Mouse (Mus musculus) stomach, embryonic 14.5 days (tissue): ENCODE results near the gene Wnt2. TPM values are rescaled to one million over a fixed set of nuclear protein-coding genes. Genes with fewer than 3 reads are reported as not detected.
A peak's percentile ranks its signal among the peaks of the same experiment; 100 is the strongest.

Source experiments
- ATAC-seq: fragments of 200-750 bp; cut with Nextera tagmentation; 2 replicates; pipeline ENCODE4 v1.8.0; 2017; ENCODE audit warnings: low read depth, moderate TSS enrichment; ENCODE audit not compliant: insufficient number of reproducible peaks, insufficient read depth, low FRiP score
- H3K27ac ChIP-seq: fragments of 300-500 bp; sonication (generic); 2 replicates; pipeline ENCODE4 v1.5.1; 2014; ENCODE audit warnings: mild to moderate bottlenecking, low read length, moderate library complexity, mixed read lengths
- H3K27me3 ChIP-seq: fragments of 300-500 bp; sonication (generic); 2 replicates; pipeline ENCODE4 v1.6.1; 2014; ENCODE audit warnings: low read length, control low read depth, mixed read lengths; ENCODE audit not compliant: control insufficient read depth, insufficient read depth
- H3K36me3 ChIP-seq: fragments of 300-500 bp; sonication (generic); 2 replicates; pipeline ENCODE4 v1.6.1; 2014; ENCODE audit warnings: mild to moderate bottlenecking, control low read depth, low read length, moderate library complexity, mixed read lengths; ENCODE audit not compliant: control insufficient read depth, insufficient read depth
- H3K4me1 ChIP-seq: fragments of 300-500 bp; sonication (generic); 2 replicates; pipeline ENCODE4 v1.6.1; 2014; ENCODE audit warnings: low read length, control low read depth, mixed read lengths; ENCODE audit not compliant: control insufficient read depth, insufficient read depth
- H3K4me2 ChIP-seq: fragments of 300-500 bp; sonication (generic); replicated peaks from 2 replicates; pipeline ENCODE4 v1.6.1; 2014; ENCODE audit warnings: low read depth, low read length, control low read depth
- H3K4me3 ChIP-seq: fragments of 300-500 bp; sonication (generic); 2 replicates; pipeline ENCODE4 v1.5.1; 2014; ENCODE audit warnings: low read depth, low read length, control low read depth
- H3K9ac ChIP-seq: fragments of 300-500 bp; sonication (generic); replicated peaks from 2 replicates; pipeline ENCODE4 v1.6.1; 2014; ENCODE audit warnings: low read depth, mild to moderate bottlenecking, control low read depth, low read length, moderate library complexity, mixed read lengths
- H3K9me3 ChIP-seq: fragments of 300-500 bp; sonication (generic); 2 replicates; pipeline ENCODE4 v1.6.1; 2016; ENCODE audit warnings: low read depth, low read length, control low read depth; ENCODE audit not compliant: control insufficient read depth
- WGBS: fragments of 180-500 bp; shearing (Covaris S2); extraction: QIAGEN DNeasy Blood & Tissue Kit; methylation state at CpG from one replicate; pipeline ENCODE4 v1.1.7; 2014; 5-methylcytosine and 5-hydroxymethylcytosine counted together
- polyA plus RNA-seq: library from polyadenylated mRNA; unstranded; fragments of >200 nt; fragmentation: Nextera tagmentation; extraction: Ambion mirVana; gene quantifications from 2 replicates; pipeline ENCODE4 v1.2.1, GENCODE M21; 2014

Wnt2 gene
- polyA plus RNA-seq, 1 experiment from 2014 or later: 3.8 TPM

- ATAC-seq: no peak
- no peak overlapping the region for H3K9ac ChIP-seq
- no peaks in the 10 kb centered on the region for H3K27me3 ChIP-seq
- H3K4me3 ChIP-seq: no peak overlapping the region
- H3K36me3 ChIP-seq: no peaks in the 10 kb centered on the region
- no peaks in the 10 kb centered on the region for H3K9me3 ChIP-seq
- no peak overlapping the region for H3K27ac ChIP-seq
- H3K4me2 ChIP-seq: no peak overlapping the region
- H3K4me1 ChIP-seq: no peaks in the 10 kb centered on the region
Observed at GRCm38 (mm10) chr6:17971393-17971792, 59.0 kb downstream of the Wnt2 start.

GRCm38 (mm10) chr6:17969815-17970214 lies 60.6 kb downstream of the Wnt2 start:
- no peaks in the 10 kb centered on the region for H3K36me3 ChIP-seq
- WGBS: 90% methylated on average over 1 of the region's 1 CpGs
- ATAC-seq: no peak

GRCm38 (mm10) chr6:17968467-17969144 lies 61.8 kb downstream of the Wnt2 start:
- H3K4me2 ChIP-seq: no peak overlapping the region
- no peak for ATAC-seq
- 89% methylated on average over 1 of the region's 1 CpGs for WGBS
- H3K4me1 ChIP-seq: no peaks in the 10 kb centered on the region
- H3K9me3 ChIP-seq: no peaks in the 10 kb centered on the region
- no peaks in the 10 kb centered on the region for H3K36me3 ChIP-seq
- H3K9ac ChIP-seq: no peak overlapping the region
- no peak overlapping the region for H3K4me3 ChIP-seq
- no peak overlapping the region for H3K27ac ChIP-seq
- H3K27me3 ChIP-seq: no peaks in the 10 kb centered on the region

More at GRCm38 (mm10) chr6:17969815-17970214, 60.6 kb downstream of the Wnt2 start:
- no peaks in the 10 kb centered on the region for H3K9me3 ChIP-seq
- no peak overlapping the region for H3K4me3 ChIP-seq
- no peak overlapping the region for H3K9ac ChIP-seq
- H3K4me1 ChIP-seq: no peaks in the 10 kb centered on the region
- H3K27me3 ChIP-seq: no peaks in the 10 kb centered on the region
- H3K27ac ChIP-seq: no peak overlapping the region
- no peak overlapping the region for H3K4me2 ChIP-seq

DNA sequence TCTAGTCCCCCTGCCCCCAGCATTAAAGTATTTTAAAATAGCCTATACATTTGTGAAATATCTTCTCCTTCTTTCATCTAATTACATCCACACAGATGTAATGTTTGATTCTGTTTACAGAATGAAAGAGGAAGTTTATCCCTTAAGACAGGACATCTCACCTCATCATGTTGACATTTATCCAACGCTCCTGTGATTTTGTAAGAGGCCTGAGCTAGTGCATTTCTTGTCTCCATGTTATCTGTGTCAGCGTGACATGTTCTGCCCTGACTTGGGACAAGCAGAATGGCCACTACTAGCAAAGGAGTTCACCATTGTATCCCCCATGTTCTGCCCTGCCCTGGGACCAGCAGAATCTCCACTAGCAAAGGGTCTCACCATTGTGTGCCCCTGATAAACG lies 66.9 kb downstream of the Wnt2 start:
- no peak for ATAC-seq
- Histone ChIP-seq H3K9ac (no peak overlapping the region), H3K4me1 (no peaks in the 10 kb centered on the region), H3K4me2 (no peak overlapping the region), H3K27ac (no peak overlapping the region), H3K36me3 (no peaks in the 10 kb centered on the region), H3K9me3 (no peaks in the 10 kb centered on the region), H3K4me3 (no peak overlapping the region), H3K27me3 (no peaks in the 10 kb centered on the region)
- 73% methylated on average over 3 of the region's 3 CpGs for WGBS

DNA sequence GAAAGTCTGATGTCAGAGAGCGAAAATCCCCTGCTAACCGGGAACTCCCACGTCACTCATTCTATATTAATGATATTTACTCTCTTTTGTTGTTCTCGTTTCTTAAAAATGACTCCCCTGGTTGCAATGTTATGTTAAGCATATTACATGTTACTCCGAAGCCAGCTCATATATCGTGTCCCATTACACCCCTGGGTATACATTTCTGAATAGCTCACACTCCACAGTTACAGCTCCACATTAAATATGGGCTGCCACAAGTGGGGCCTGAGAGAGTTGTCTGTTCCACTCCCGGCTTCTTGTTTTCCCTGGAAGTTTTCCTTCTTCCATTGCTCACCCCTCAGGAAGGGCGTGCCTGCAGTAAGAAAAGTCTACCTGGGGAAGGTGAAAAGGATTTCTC lies 78.6 kb downstream of the Wnt2 start:
- 79% methylated on average over 8 of the region's 8 CpGs for WGBS
- H3K9me3 ChIP-seq: no peaks in the 10 kb centered on the region

DNA sequence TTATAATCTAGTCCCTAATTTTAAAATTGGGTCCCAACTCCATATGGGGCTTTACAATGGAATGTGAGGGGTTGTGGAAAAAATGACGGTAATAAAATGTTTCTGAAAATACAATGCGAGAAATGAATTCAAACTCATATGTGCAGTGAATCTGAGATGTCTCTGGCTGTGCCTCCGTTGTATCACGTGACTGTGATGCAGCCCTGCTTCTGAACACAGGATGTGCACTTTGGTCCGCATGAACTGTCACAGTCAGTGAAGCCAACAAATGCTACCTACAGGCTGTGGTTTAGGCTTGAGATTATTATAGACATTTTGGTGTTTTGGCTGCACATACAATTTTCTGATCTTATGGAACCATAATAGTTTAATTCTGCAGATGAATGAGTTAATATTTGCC lies 81.3 kb downstream of the Wnt2 start:
- WGBS: 85% methylated on average over 5 of the region's 5 CpGs
- H3K27ac ChIP-seq: no peak overlapping the region
- 0 out of 2 replicates have a peak, but pooled peaks cover 4% of the 10 kb centered on the region for H3K4me1 ChIP-seq
- H3K9ac ChIP-seq: no peak overlapping the region
- H3K4me3 ChIP-seq: no peak overlapping the region
- H3K9me3 ChIP-seq: no peaks in the 10 kb centered on the region
- H3K36me3 ChIP-seq: no peaks in the 10 kb centered on the region
- no peak overlapping the region for H3K4me2 ChIP-seq
- no peaks in the 10 kb centered on the region for H3K27me3 ChIP-seq
- ATAC-seq: no peak

More for the DNA sequence above, 78.6 kb downstream of the Wnt2 start:
- H3K9ac ChIP-seq: no peak overlapping the region
- H3K4me3 ChIP-seq: no peak overlapping the region
- no peaks in the 10 kb centered on the region for H3K4me1 ChIP-seq
- ATAC-seq: no peak
- no peak overlapping the region for H3K27ac ChIP-seq
- no peaks in the 10 kb centered on the region for H3K36me3 ChIP-seq
- no peak overlapping the region for H3K4me2 ChIP-seq
- H3K27me3 ChIP-seq: no peaks in the 10 kb centered on the region

DNA sequence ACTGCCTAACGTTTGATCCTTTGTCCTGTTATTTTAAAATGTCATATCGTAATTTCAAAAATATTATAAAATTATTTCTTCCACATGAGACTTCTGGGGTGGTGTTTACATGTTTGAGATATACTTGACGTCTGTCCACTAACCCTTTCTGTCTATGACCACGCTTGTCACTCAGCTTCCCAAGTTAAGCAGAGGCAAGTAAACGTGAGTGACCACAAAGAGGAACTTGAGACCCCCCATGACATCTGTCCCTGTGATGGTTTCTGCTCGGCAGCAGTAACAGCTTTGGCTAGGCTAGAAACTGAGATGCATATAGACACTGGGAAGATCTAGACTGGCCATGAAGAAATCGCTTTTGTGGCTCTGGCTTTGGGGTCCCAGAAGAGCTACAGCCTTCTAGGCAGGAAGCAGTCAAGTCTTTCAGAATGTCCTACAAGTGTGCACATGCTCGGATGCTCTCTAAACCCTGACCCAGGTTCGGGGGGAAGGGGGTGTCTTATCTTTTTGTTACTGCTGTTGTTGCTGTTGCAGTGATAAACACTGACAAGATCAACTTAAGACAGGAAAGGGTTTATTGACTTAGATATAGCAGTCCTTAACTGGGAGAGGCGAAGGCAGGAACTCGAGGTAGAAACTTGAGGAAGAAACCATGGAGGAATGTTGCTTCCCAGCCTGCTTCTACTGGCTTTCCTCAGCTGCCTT lies 83.1 kb downstream of the Wnt2 start:
- ATAC-seq: no peak

DNA sequence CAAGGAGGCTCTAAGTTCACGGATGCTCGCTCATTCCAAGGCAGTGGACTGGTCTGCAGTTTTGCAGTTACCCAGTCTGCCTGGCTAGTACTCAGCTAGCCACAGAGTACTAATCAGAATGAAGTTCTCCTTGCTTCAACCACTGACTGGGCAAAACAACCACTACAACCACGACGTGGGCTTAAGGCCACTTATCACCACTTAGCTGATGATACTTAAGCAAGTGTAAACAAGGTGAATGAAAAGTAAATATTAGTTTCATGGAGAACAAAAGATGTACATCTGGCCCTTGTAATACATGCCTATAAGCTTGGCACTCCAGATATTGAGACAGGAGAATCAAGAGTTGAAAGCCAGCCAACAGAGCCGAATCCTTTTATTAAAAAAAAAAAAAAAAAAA lies 83.9 kb downstream of the Wnt2 start:
- no peaks in the 10 kb centered on the region for H3K36me3 ChIP-seq
- no peak overlapping the region for H3K4me3 ChIP-seq
- peak; percentile 10; the same call in 1 of the 2 replicates for ATAC-seq
- H3K27me3 ChIP-seq: no peaks in the 10 kb centered on the region
- WGBS: 35% methylated on average over 5 of the region's 5 CpGs
- peaks cover 10% of the 10 kb centered on the region for H3K4me1 ChIP-seq
- H3K27ac ChIP-seq: no peak overlapping the region
- H3K9ac ChIP-seq: no peak overlapping the region
- no peak overlapping the region for H3K4me2 ChIP-seq
- H3K9me3 ChIP-seq: no peaks in the 10 kb centered on the region

More for the DNA sequence above, 83.1 kb downstream of the Wnt2 start:
- no peak overlapping the region for H3K27ac ChIP-seq
- H3K4me2 ChIP-seq: no peak overlapping the region
- no peaks in the 10 kb centered on the region for H3K27me3 ChIP-seq
- H3K36me3 ChIP-seq: no peaks in the 10 kb centered on the region
- WGBS: 60% methylated on average over 11 of the region's 11 CpGs
- H3K4me1 ChIP-seq: peaks cover 7% of the 10 kb centered on the region
- H3K9ac ChIP-seq: no peak overlapping the region
- no peaks in the 10 kb centered on the region for H3K9me3 ChIP-seq
- H3K4me3 ChIP-seq: no peak overlapping the region
